Mouse (Mus musculus): ENCODE results near the gene Dld. TPM values are rescaled to one million over a fixed set of nuclear protein-coding genes. Genes with fewer than 3 reads are reported as not detected.

Gene Dld
- total and polyA plus RNA-seq, 3 experiments = 61.2 to 109 (median 79.8) TPM

DNA sequence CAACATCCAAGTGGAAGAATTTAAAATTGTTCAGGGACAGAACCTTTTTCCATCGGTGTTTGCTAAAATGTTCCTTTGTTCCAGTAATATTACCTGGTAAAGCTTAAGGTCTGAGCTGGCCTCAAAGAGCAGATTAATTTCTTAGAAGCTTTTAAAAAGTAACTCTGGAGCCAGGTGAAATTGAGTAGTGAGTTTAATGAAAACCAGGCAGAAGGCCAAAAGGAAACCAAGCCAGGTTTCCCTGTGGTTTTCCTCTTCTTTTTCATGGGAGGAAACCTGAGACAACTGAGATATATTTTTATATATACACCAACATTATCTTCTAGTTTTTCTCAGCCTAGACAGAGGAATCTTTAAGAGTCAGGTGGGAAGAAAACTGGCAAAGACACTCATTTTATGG is 29.7 kb downstream of the Dld start:
- dilution Hi-C loops (cut with MboI; ENCODE audit: extremely low pct_ligation_motif_present, extremely low pct_unique_long_range_greater_than_20kb, low sequenced_read_pairs) = no loop called here

GRCm38 (mm10) chr12:31320817-31321216 is 30.4 kb downstream of the Dld start:
- Histone ChIP-seq H3K79me2 (replicated peaks; ENCODE audit: control insufficient read depth, extremely low read depth, insufficient read depth, poor library complexity, severe bottlenecking) (no peaks in the 10 kb centered on the region), H3K4me2 (ENCODE audit: insufficient read depth, low read depth, poor library complexity, severe bottlenecking) (no peak overlapping the region), H3K9ac (ENCODE audit: insufficient read depth, low read depth) (no peak overlapping the region), H3K4me1 (ENCODE audit: control insufficient read depth in 1 of 2, insufficient read depth in 2 of 2) (0 out of 4 replicates have a peak, but pooled peaks cover 0 to 3% of the 10 kb centered on the region in 2 experiments), H3K36me3 (replicated peaks in 1 of 2; ENCODE audit: control insufficient read depth in 1 of 2, insufficient read depth in 1 of 2, low read length in 1 of 2) (no peaks in the 10 kb centered on the region), H3K9me3 (replicated peaks; ENCODE audit: low read length) (no peaks in the 10 kb centered on the region), H3K27ac (ENCODE audit: insufficient read depth, low read depth) (no peak overlapping the region), H3K27me3 (replicated peaks) (no peaks in the 10 kb centered on the region), H3K4me3 (replicated peaks in 1 of 3; ENCODE audit: low read depth in 2 of 3, low read length in 2 of 3, poor library complexity in 1 of 3) (no peak overlapping the region)
- dilution Hi-C loops (cut with MboI; ENCODE audit: extremely low pct_ligation_motif_present, extremely low pct_unique_long_range_greater_than_20kb, low sequenced_read_pairs) = no loop called here
- in situ Hi-C loops (cut with MboI; ENCODE audit: low pct_ligation_motif_present, low pct_unique_long_range_greater_than_20kb, low sequenced_read_pairs) = no loop called here
- no peak for DNase-seq (ENCODE audit: extremely low read depth)
- TF ChIP-seq CHD2 (IDR thresholded peaks at IDR 0.05; ENCODE audit: low read length) (no peak), EP300 (IDR thresholded peaks at IDR 0.05; ENCODE audit: low read length) (no peak), BHLHE40 (IDR thresholded peaks at IDR 0.05; ENCODE audit: low read depth, low read length) (no peak), CTCF (conservative IDR thresholded peaks at IDR 0.05 in 1 of 2, IDR thresholded peaks at IDR 0.05 in 1 of 2; ENCODE audit: low read depth in 2 of 2, low read length in 2 of 2) (no peak), POLR2A (IDR thresholded peaks at IDR 0.05; ENCODE audit: low read depth, low read length) (no peak), KAT2A (IDR thresholded peaks at IDR 0.05; ENCODE audit: insufficient replicate concordance, low read length) (no peak), SIN3A (IDR thresholded peaks at IDR 0.05; ENCODE audit: low read length) (no peak)

More for the DNA sequence above, 29.7 kb downstream of the Dld start:
- Histone ChIP-seq H3K9ac (ENCODE audit: insufficient read depth, low read depth) (no peak overlapping the region), H3K4me3 (replicated peaks in 1 of 3; ENCODE audit: low read depth in 2 of 3, low read length in 2 of 3, poor library complexity in 1 of 3) (no peak overlapping the region), H3K27ac (ENCODE audit: insufficient read depth, low read depth) (no peak overlapping the region), H3K4me2 (ENCODE audit: insufficient read depth, low read depth, poor library complexity, severe bottlenecking) (no peak overlapping the region), H3K27me3 (replicated peaks) (no peaks in the 10 kb centered on the region), H3K4me1 (ENCODE audit: control insufficient read depth in 1 of 2, insufficient read depth in 2 of 2) (0 out of 4 replicates have a peak, but pooled peaks cover 0 to 3% of the 10 kb centered on the region in 2 experiments), H3K9me3 (replicated peaks; ENCODE audit: low read length) (no peaks in the 10 kb centered on the region), H3K79me2 (replicated peaks; ENCODE audit: control insufficient read depth, extremely low read depth, insufficient read depth, poor library complexity, severe bottlenecking) (no peaks in the 10 kb centered on the region), H3K36me3 (replicated peaks in 1 of 2; ENCODE audit: control insufficient read depth in 1 of 2, insufficient read depth in 1 of 2, low read length in 1 of 2) (no peaks in the 10 kb centered on the region)
- in situ Hi-C loops (cut with MboI; ENCODE audit: low pct_ligation_motif_present, low pct_unique_long_range_greater_than_20kb, low sequenced_read_pairs) = no loop called here
- DNase-seq (ENCODE audit: extremely low read depth) = no peak
- no peak for TF ChIP-seq CHD2 (IDR thresholded peaks at IDR 0.05; ENCODE audit: low read length)
- no peak for TF ChIP-seq USF2 (conservative IDR thresholded peaks at IDR 0.05; ENCODE audit: low read depth, low read length)

DNA sequence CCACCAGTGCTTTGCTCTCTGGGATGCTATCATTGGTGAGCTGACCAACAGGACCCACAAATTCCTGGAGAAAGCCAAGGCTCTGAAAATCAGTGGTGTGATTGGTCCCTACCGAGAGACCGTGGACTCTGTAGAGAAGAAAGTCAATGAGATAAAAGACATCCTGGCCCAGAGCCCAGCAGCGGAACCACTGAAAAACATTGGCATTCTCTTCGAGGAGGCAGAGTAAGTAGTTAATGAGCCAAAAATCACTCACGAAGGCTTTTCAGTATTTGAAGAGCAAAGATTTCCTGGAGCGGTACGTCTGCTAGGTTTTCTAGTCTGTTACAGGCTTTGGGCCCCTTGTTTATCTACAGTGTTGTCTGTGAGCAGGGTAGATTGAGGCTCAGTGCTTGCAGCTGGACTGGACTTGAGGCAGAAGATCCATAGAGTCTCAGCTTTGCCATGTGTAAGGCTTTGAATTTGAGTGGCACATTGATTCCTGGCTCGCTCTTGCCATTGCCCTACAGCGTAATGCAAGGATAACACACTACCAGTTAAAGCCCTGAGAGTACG is 32.8 kb downstream of the Dld start:
- TF ChIP-seq TCF12 (IDR thresholded peaks at IDR 0.05; ENCODE audit: low read depth, low read length) = no peak
- no peak for TF ChIP-seq JUND (conservative IDR thresholded peaks at IDR 0.05; ENCODE audit: low read depth, low read length)
- no peak for TF ChIP-seq JUN (IDR thresholded peaks at IDR 0.05; ENCODE audit: insufficient read depth, low read depth, low read length)
- no peak for TF ChIP-seq IRF4 (IDR thresholded peaks at IDR 0.05; ENCODE audit: low read depth, low read length)
- H3K36me3 ChIP-seq (replicated peaks in 1 of 2; ENCODE audit: control insufficient read depth in 1 of 2, insufficient read depth in 1 of 2, low read length in 1 of 2) = no peaks in the 10 kb centered on the region
- no peaks in the 10 kb centered on the region for H3K79me2 ChIP-seq (replicated peaks; ENCODE audit: control insufficient read depth, extremely low read depth, insufficient read depth, poor library complexity, severe bottlenecking)
- 0 out of 4 replicates have a peak, but pooled peaks cover 0 to 3% of the 10 kb centered on the region in 2 experiments for H3K4me1 ChIP-seq (ENCODE audit: control insufficient read depth in 1 of 2, insufficient read depth in 2 of 2)
- no peak overlapping the region for H3K4me2 ChIP-seq (ENCODE audit: insufficient read depth, low read depth, poor library complexity, severe bottlenecking)
- DNase-seq (ENCODE audit: extremely low read depth) = no peak
- no peaks in the 10 kb centered on the region for H3K27me3 ChIP-seq (replicated peaks)
- dilution Hi-C loops (cut with MboI; ENCODE audit: extremely low pct_ligation_motif_present, extremely low pct_unique_long_range_greater_than_20kb, low sequenced_read_pairs) = no loop called here
- H3K4me3 ChIP-seq (replicated peaks in 1 of 3; ENCODE audit: low read depth in 2 of 3, low read length in 2 of 3, poor library complexity in 1 of 3) = no peak overlapping the region
- no peaks in the 10 kb centered on the region for H3K9me3 ChIP-seq (replicated peaks; ENCODE audit: low read length)
- H3K27ac ChIP-seq (ENCODE audit: insufficient read depth, low read depth) = no peak overlapping the region
- in situ Hi-C loops (cut with MboI; ENCODE audit: low pct_ligation_motif_present, low pct_unique_long_range_greater_than_20kb, low sequenced_read_pairs) = no loop called here
- no peak overlapping the region for H3K9ac ChIP-seq (ENCODE audit: insufficient read depth, low read depth)

Data from CH12.LX (cell line).